Mouse (Mus musculus) neural tube, embryonic 13.5 days (tissue): ENCODE measurements around the gene Smarcd3. TPM values are rescaled to one million over a fixed set of nuclear protein-coding genes. Genes with fewer than 3 reads are reported as not detected.

Experiments
- ATAC-seq: fragments of 200-750 bp; cut with Nextera tagmentation; 2 replicates; pipeline ENCODE4 v1.8.0; 2017; ENCODE audit warnings: low read depth, mild to moderate bottlenecking, moderate TSS enrichment, moderate library complexity
- H3K27ac ChIP-seq: fragments of 300-500 bp; sonication (generic); replicated peaks from 2 replicates; pipeline ENCODE4 v1.5.1; 2015; ENCODE audit warnings: moderate library complexity, mild to moderate bottlenecking, inconsistent platforms
- H3K27me3 ChIP-seq: fragments of 300-500 bp; sonication (generic); 2 replicates; pipeline ENCODE4 v1.6.1; 2015; ENCODE audit warnings: mild to moderate bottlenecking, inconsistent platforms
- H3K36me3 ChIP-seq: fragments of 300-500 bp; sonication (generic); 2 replicates; pipeline ENCODE4 v1.6.1; 2015; ENCODE audit warnings: mild to moderate bottlenecking, inconsistent platforms
- H3K4me1 ChIP-seq: fragments of 300-500 bp; sonication (generic); replicated peaks from 2 replicates; pipeline ENCODE4 v1.6.1; 2015; ENCODE audit warnings: inconsistent platforms
- H3K4me2 ChIP-seq: fragments of 300-500 bp; sonication (generic); 2 replicates; pipeline ENCODE4 v1.6.1; 2015; ENCODE audit warnings: inconsistent platforms, mild to moderate bottlenecking, moderate library complexity
- H3K4me3 ChIP-seq: fragments of 300-500 bp; sonication (generic); 2 replicates; pipeline ENCODE4 v1.5.1; 2015; ENCODE audit warnings: mild to moderate bottlenecking, inconsistent platforms
- H3K9ac ChIP-seq: fragments of 300-500 bp; sonication (generic); 2 replicates; pipeline ENCODE4 v1.6.1; 2015; ENCODE audit warnings: moderate library complexity, mild to moderate bottlenecking, inconsistent platforms
- H3K9me3 ChIP-seq: fragments of 300-500 bp; sonication (generic); 2 replicates; pipeline ENCODE4 v1.6.1; 2016; ENCODE audit warnings: inconsistent platforms
- WGBS: fragments of 180-500 bp; shearing (Covaris S2); methylation state at CpG from one replicate; pipeline ENCODE4 v1.1.7; 2015; 5-methylcytosine and 5-hydroxymethylcytosine counted together
- polyA plus RNA-seq: library from polyadenylated mRNA; unstranded; fragments of >200 nt; fragmentation: Nextera tagmentation; extraction: Ambion mirVana; gene quantifications from 2 replicates; pipeline ENCODE4 v1.2.1, GENCODE M21; 2015

Gene Smarcd3
- polyA plus RNA-seq, 1 experiment from 2014 or later: 91.1 TPM

GRCm38 (mm10) chr5:24593928-24594327, 30.3 kb downstream of the Smarcd3 start:
- Histone ChIP-seq H3K27ac (no peak overlapping the region), H3K9me3 (no peaks in the 10 kb centered on the region), H3K4me2 (no peak overlapping the region), H3K27me3 (peaks cover 6% of the 10 kb centered on the region; the same call in 1 of the 2 replicates), H3K9ac (no peak overlapping the region), H3K36me3 (peaks cover 71% of the 10 kb centered on the region), H3K4me1 (peaks cover 66% of the 10 kb centered on the region), H3K4me3 (no peak overlapping the region)
- no peak for ATAC-seq
- WGBS: 68% methylated on average over 10 of the region's 10 CpGs

GRCm38 (mm10) chr5:24593230-24593629, 31.0 kb downstream of the Smarcd3 start:
- H3K9me3 ChIP-seq: no peaks in the 10 kb centered on the region
- no peak overlapping the region for H3K4me2 ChIP-seq
- peaks cover 6% of the 10 kb centered on the region; the same call in 1 of the 2 replicates for H3K27me3 ChIP-seq
- H3K36me3 ChIP-seq: peaks cover 77% of the 10 kb centered on the region
- 78% methylated on average over 10 of the region's 10 CpGs for WGBS
- H3K4me1 ChIP-seq: peaks cover 66% of the 10 kb centered on the region
- no peak overlapping the region for H3K9ac ChIP-seq
- H3K27ac ChIP-seq: no peak overlapping the region
- no peak overlapping the region for H3K4me3 ChIP-seq
- no peak for ATAC-seq

DNA sequence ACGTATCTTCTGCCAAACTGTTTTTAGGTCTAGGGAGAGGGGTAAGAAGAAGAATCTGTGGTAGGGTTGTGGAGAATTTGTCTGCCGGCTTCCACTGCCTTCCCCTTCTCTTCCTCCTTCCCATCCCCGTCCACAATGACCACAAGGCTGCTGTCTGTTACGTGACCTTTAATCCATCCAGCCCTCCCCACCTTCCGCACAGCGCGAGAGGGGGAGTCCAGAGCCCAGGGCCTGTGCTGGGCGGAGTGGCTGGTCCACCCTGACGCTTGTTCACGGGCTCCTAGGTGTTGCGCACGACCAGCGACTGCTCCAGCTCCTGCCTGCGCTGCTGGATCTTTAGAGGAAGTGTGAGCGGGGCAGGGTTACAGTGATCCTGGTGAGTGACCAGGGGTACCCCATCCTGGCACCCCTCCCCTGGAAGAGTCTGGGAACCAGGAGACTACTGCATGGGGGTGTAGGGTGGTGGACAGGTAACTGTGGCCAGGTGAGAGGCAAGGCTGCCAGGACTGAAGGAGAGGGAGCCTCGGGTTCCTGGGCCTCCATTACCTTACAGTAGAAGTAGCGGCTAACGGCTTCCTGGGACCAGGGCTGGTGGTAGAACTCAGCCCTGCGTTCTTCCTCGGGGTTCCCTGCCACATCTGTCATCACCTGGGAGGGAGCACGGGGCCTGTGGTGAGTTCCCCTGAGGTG, 31.6 kb downstream of the Smarcd3 start:
- Histone ChIP-seq H3K9ac (no peak overlapping the region; the same call in 1 of the 2 replicates), H3K9me3 (no peaks in the 10 kb centered on the region), H3K27me3 (peaks cover 6% of the 10 kb centered on the region; the same call in 1 of the 2 replicates), H3K36me3 (peaks cover 78% of the 10 kb centered on the region), H3K4me1 (peaks cover 66% of the 10 kb centered on the region), H3K4me2 (no peak overlapping the region), H3K4me3 (no peak overlapping the region), H3K27ac (no peak overlapping the region)
- ATAC-seq: no peak
- 64% methylated on average over 21 of the region's 21 CpGs for WGBS

DNA sequence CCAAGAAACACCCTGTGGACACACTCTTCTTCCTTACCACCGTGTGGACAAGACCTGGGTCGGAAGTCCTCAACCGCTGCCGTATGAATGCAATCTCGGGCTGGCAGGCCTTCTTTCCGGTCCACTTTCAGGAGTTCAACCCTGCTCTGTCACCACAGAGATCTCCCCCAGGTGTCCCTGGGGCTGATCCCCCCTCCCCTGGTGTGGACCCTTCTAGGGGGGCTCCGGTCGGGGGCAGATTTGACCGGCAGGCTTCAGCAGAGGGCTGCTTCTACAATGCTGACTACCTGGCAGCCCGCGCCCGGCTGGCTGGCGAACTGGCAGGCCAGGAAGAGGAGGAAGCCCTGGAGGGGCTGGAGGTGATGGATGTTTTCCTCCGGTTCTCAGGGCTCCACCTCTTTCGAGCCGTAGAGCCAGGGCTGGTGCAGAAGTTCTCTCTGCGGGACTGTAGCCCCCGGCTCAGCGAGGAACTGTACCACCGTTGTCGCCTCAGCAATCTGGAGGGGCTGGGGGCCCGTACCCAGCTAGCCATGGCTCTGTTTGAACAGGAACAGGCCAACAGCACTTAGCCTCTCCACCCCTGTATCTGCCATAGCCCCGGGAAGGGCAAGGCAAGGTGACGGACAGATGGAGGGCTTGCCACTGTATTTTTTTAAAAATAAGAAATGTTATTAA, 32.3 kb downstream of the Smarcd3 start:
- Histone ChIP-seq H3K27me3 (peaks cover 6% of the 10 kb centered on the region; the same call in 1 of the 2 replicates), H3K27ac (no peak overlapping the region), H3K9me3 (no peaks in the 10 kb centered on the region), H3K4me1 (peaks cover 67% of the 10 kb centered on the region), H3K9ac (no peak overlapping the region), H3K36me3 (peaks cover 78% of the 10 kb centered on the region), H3K4me3 (no peak overlapping the region), H3K4me2 (no peak overlapping the region)
- ATAC-seq: no peak
- WGBS: 54% methylated on average over 24 of the region's 24 CpGs

- Histone ChIP-seq H3K27me3 (peaks cover 6% of the 10 kb centered on the region; the same call in 1 of the 2 replicates), H3K4me3 (no peak overlapping the region), H3K4me1 (peaks cover 61% of the 10 kb centered on the region), H3K9ac (peak overlapping the region; percentile 39; the same call in 1 of the 2 replicates), H3K36me3 (peaks cover 78% of the 10 kb centered on the region), H3K4me2 (peak overlapping the region; percentile 1; the same call in 1 of the 2 replicates), H3K27ac (no peak overlapping the region), H3K9me3 (no peaks in the 10 kb centered on the region)
- 26% methylated on average over 23 of the region's 23 CpGs for WGBS
- ATAC-seq: no peak
Observed at GRCm38 (mm10) chr5:24591268-24591721, 32.9 kb downstream of the Smarcd3 start.

- H3K36me3 ChIP-seq: peaks cover 66% of the 10 kb centered on the region
- no peak overlapping the region for H3K27ac ChIP-seq
- peaks cover 6% of the 10 kb centered on the region; the same call in 1 of the 2 replicates for H3K27me3 ChIP-seq
- H3K4me1 ChIP-seq: peaks cover 52% of the 10 kb centered on the region
- no peak overlapping the region for H3K4me3 ChIP-seq
- 87% methylated on average over 20 of the region's 20 CpGs for WGBS
- ATAC-seq: no peak
- H3K9ac ChIP-seq: no peak overlapping the region
- no peak overlapping the region for H3K4me2 ChIP-seq
- H3K9me3 ChIP-seq: no peaks in the 10 kb centered on the region
Observed at GRCm38 (mm10) chr5:24589511-24590500, 34.4 kb downstream of the Smarcd3 start.

- 35% methylated on average over 4 of the region's 4 CpGs for WGBS
- ATAC-seq: peak; percentile 28
- peak overlapping the region; percentile 83 for H3K27ac ChIP-seq
Observed at GRCm38 (mm10) chr5:24587200-24587577, 37.0 kb downstream of the Smarcd3 start.

DNA sequence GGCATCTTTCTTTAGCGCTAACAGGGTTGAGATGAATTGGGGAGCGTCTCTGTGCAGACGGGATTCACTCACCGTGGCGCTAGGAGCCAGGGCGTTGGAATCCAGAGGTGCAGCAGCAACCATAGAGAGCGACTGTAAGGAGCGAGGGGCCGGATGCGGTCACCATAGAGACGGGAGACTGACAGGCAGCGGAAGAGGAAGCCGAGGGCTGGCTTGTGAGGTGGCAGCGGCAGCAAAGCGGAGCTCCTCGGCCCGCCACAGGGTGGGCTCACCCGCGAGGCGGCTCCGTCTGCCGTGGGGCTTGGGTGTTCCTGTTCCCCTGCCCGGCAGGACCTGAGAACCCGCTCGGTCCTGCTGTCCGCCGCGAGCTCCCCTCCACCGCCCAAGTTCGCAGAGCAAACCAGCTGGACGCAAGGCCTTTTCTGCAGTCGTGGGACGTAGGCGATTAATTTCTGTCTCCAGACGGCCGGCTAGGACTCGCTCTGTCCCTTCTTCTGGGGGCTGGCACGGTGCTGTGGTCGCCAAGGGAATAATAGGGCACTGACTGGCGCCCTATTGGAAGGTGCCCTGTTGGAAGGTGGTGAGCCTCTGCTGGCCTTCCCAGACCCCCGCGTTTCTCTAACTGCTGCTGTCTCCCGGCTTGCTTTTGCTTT, 37.5 kb downstream of the Smarcd3 start, which contains the start of gene Chpf2:
TSS of gene Chpf2 (plus strand) at position 195 of the 653 bp plus-strand sequence.
- peak within 1 kb of the TSS; percentile 85 for H3K4me3 ChIP-seq
- peak within 1 kb of the TSS; percentile 92 for H3K9ac ChIP-seq
- under 1% methylated on average over 43 of the region's 43 CpGs for WGBS
- peak within 1 kb of the TSS; percentile 83 for H3K27ac ChIP-seq
- ATAC-seq: peak; percentile 93
- H3K27me3 ChIP-seq: 0 out of 2 replicates have a peak, but pooled peaks cover 2% of the 10 kb centered on the region
- H3K9me3 ChIP-seq: no peaks in the 10 kb centered on the region
- peaks cover 38% of the 10 kb centered on the region for H3K4me1 ChIP-seq
- H3K36me3 ChIP-seq: peaks cover 34% of the 10 kb centered on the region
- peak within 1 kb of the TSS; percentile 93 for H3K4me2 ChIP-seq

More at GRCm38 (mm10) chr5:24587200-24587577, 37.0 kb downstream of the Smarcd3 start:
- peak overlapping the region; percentile 92 for H3K9ac ChIP-seq
- peaks cover 40% of the 10 kb centered on the region for H3K36me3 ChIP-seq
- H3K4me2 ChIP-seq: peak overlapping the region; percentile 93
- H3K9me3 ChIP-seq: no peaks in the 10 kb centered on the region
- H3K27me3 ChIP-seq: 0 out of 2 replicates have a peak, but pooled peaks cover 2% of the 10 kb centered on the region
- peaks cover 43% of the 10 kb centered on the region for H3K4me1 ChIP-seq
- peak overlapping the region; percentile 85 for H3K4me3 ChIP-seq

GRCm38 (mm10) chr5:24586106-24586505, 38.1 kb downstream of the Smarcd3 start:
- Histone ChIP-seq H3K27me3 (0 out of 2 replicates have a peak, but pooled peaks cover under 1% of the 10 kb centered on the region), H3K4me3 (peak overlapping the region; percentile 85), H3K9ac (peak overlapping the region; percentile 92), H3K9me3 (no peaks in the 10 kb centered on the region), H3K36me3 (peaks cover 29% of the 10 kb centered on the region), H3K27ac (peak overlapping the region; percentile 83), H3K4me1 (peaks cover 33% of the 10 kb centered on the region), H3K4me2 (peak overlapping the region; percentile 93)
- WGBS: 15% methylated on average over 8 of the region's 8 CpGs
- peak; percentile 16 for ATAC-seq

DNA sequence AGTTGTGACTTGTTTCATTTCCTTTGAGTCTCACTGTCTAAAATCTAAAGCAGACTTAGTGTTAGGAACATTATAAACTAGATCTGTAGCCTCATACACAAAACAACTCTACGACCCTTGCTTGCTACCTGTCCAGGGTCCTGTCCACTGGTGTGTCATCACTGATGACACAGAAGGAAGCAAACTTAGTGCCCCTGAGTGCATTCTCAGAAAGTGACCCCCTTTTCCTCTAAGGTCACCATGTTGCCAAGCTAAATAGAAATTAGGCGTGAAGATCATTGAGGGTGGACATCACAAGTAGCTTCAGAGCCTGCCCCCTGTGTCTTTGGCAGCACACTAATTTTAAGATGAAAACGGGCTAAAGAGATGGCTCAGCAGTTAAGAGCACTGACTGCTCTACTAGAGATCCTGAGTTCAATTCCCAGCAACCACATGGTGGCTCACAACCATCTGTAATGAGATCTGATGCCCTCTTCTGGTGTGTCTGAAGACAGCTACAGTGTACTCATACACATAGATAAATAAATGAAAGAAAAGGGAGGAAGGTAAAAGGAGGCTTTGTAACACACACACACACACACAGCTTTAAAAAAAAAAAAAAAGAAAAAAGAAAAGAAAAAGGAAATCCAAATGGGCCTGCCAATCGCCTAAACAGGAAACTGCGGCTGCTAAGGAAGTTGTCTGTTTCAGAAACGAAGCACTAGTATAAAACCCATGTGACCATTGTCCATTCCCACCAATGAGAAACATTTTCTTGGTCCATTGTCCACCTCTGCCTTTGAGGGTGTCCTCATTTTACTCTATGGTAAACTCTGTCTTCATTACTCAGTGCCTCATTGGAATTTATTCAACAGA, 45.9 kb downstream of the Smarcd3 start:
- H3K36me3 ChIP-seq: peaks cover 20% of the 10 kb centered on the region
- H3K9me3 ChIP-seq: no peaks in the 10 kb centered on the region
- peak overlapping the region; percentile 64 for H3K4me2 ChIP-seq
- H3K4me1 ChIP-seq: peaks cover 24% of the 10 kb centered on the region
- H3K9ac ChIP-seq: peak overlapping the region; percentile 63
- H3K27me3 ChIP-seq: no peaks in the 10 kb centered on the region
- no peak for ATAC-seq
- H3K27ac ChIP-seq: peak overlapping the region; percentile 74
- WGBS: 69% methylated on average over 6 of the region's 6 CpGs
- peak overlapping the region; percentile 52 for H3K4me3 ChIP-seq
